Mouse (Mus musculus): ENCODE data around the gene Rab3a.

- TF ChIP-seq CTCF (IDR thresholded peaks at IDR 0.05; ENCODE audit: extremely low read depth, insufficient read length, insufficient replicate concordance, low read depth, low read length) (no peak), POLR2A (IDR thresholded peaks at IDR 0.05; ENCODE audit: low read depth, low read length) (no peak)
These were observed 40.5 kb upstream of the Rab3a start for GRCm38 (mm10) chr8:70713991-70714390.
